Mouse (Mus musculus) layer of hippocampus, adult 18-20 months (tissue): ENCODE measurements around the gene Gm47969. TPM values are rescaled to one million over a fixed set of nuclear protein-coding genes. Genes with fewer than 3 reads are reported as not detected.

Source experiments
- DNase-seq, 2 experiments: peaks; one replicate each; pipeline ENCODE4 v3.0.0; 2022; ENCODE audit warnings: low spot score in 2 of 2
- total RNA-seq, 2 experiments: library from RNA; stranded (reverse); gene quantifications; 2 replicates each; pipeline ENCODE4 v1.2.3; 2021

The Gm47969 gene
- total RNA-seq, 2 experiments from 2014 or later, result not detected

DNA sequence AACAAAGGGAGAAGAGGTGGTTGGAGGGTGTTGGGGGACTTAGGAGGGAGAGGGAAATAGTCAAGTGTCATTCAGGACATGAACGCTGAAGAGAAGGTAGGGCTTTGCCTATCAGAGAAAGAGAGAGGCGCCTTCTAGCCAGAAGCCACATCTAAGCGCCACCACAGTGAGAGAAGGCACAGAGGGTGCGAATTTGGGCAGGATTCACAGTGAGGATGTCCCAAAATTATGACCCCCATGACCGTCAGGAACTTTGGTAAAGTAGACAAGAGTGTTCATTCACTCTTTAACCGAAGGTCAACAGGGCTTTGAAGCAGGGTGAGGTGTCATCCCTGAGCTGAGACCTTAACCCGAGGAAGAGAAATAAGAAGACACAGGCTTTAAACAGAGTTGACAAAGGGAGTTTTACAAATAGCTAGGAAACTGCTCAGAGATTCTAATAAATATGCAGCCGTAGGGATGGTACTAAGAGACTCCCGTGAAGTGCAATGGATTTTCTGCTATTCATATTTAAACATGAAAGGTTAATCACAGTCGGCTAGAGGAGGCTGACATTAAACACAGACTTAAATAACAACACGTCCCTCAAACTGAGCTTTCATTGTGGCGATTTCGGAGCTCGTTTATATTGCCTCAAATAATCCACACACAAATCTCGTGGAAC, 30.9 kb downstream of the Gm47969 start:
- DNase-seq, result no peak

GRCm38 (mm10) chr1:83076190-83076917, 31.6 kb downstream of the Gm47969 start:
- peak; percentile 6 to 46 for DNase-seq

- peak in 1 of 2 experiments; percentile 4 for DNase-seq
Observed at GRCm38 (mm10) chr1:83077016-83077415, 32.3 kb downstream of the Gm47969 start.

- no peak for DNase-seq
Observed at GRCm38 (mm10) chr1:83084790-83085189, 40.1 kb downstream of the Gm47969 start.

DNA sequence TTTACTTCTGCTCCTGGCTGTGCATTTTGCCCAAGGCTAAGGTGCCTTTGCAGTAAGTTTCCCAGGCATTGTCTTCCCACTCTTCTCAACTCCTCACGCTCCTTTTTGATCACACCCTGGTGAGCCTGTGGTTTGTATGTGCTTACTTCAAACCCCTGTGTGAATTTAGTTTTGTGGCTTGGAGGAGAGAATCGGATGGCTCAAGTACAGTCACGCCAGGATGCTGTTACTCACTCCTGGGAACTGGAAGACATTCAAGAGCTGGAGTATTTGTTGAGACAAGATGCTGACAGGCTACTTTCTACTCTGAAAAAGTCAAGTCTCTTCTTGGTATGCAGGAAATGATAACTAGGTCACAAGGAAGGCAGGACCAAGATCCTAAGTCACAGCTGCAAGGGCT, 46.5 kb downstream of the Gm47969 start:
- no peak for DNase-seq

Other genes with a start within 250 kb of the Gm47969 start
- gene Agfg1, start 205.4 kb upstream of the Gm47969 start, total RNA-seq, result 10 to 100 TPM; 69.3 to 74.0 TPM
- gene A030005L19Rik, start 131.6 kb upstream of the Gm47969 start, total RNA-seq, result under 1 TPM; 0.42 to 0.71 TPM
- gene A030014E15Rik, start 120.0 kb upstream of the Gm47969 start, total RNA-seq, result not detected
- gene Gm6217, start 113.5 kb upstream of the Gm47969 start, total RNA-seq, result not detected
- gene A030003K21Rik, start 101.5 kb upstream of the Gm47969 start, total RNA-seq, result not detected
- gene Gm7544, start 88.9 kb upstream of the Gm47969 start, total RNA-seq, result not detected
- not detected for gene Gm47955, start 84.6 kb upstream of the Gm47969 start, total RNA-seq
- gene Gm47959, start 44.4 kb upstream of the Gm47969 start, total RNA-seq, result not detected
- gene Slc19a3, start 6.5 kb upstream of the Gm47969 start, total RNA-seq, result 1 to 10 TPM; 1.8 to 1.9 TPM
- not detected for gene Krtap28-10, start 2.5 kb upstream of the Gm47969 start, total RNA-seq
- not detected for gene A030005K14Rik, start 14.4 kb downstream of the Gm47969 start, total RNA-seq
- not detected for gene Krtap28-13, start 16.0 kb downstream of the Gm47969 start, total RNA-seq
- not detected for gene Ccl20, start 71.8 kb downstream of the Gm47969 start, total RNA-seq
- under 1 TPM; 0.45 to 0.56 TPM for gene Daw1, start 114.8 kb downstream of the Gm47969 start, total RNA-seq